Mouse (Mus musculus): ENCODE measurements around the gene Ubiad1.

Gene Ubiad1

GRCm38 (mm10) chr4:148453707-148454106 lies 9.1 kb upstream of the Ubiad1 start:
- no peak for DNase-seq (ENCODE audit: low spot score in 2 of 2)

DNA sequence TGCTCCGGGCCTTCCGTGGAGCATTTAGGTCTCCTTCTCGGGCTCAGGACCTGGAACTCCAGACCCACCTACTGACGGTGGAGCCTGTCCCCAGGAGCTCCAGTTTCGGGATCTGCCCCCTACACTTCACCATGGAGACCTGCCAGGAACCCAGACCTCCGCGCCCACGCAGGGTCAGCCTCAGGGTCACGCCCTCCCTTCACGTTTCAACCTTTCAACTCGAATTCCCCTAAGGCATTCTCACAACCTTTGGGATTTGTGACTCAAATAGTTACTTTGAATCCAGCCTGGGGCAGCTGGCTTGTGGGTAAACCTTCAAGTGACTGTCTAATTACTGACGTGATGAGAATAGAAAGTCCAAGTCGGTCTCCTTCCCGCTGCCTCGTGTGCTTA lies 4.3 kb upstream of the Ubiad1 start:
- DNase-seq (ENCODE audit: low spot score in 2 of 2) = peak in 1 of 2 experiments; percentile 28

GRCm38 (mm10) chr4:148448179-148448852 lies 3.7 kb upstream of the Ubiad1 start, which contains the start of gene Mtor:
Gene Mtor, plus strand, starts transcription at chr4:148448611.
- peak; percentile 91 to 97 for DNase-seq (ENCODE audit: low spot score in 2 of 2)

DNA sequence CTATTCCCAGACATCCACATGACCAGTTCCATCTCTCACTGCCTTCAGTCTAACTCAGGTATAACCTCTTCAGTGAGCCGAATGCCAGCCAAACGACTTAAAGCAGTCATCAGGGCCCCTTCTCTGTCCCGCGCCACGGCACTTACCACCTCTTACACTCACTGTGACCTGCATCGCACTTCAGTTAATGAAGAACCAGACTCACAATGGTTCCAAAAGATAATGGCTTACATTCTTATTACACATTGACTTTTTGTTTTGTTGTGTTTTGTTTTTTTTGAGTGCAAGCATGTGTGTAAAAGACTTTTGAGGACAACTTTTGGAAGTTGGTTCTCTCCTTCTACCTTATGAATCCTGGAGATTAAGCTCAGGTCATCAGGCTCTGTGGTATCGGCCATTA lies 2.0 kb downstream of the Ubiad1 start:
- no peak for DNase-seq (ENCODE audit: low spot score in 2 of 2)

- no peak for DNase-seq (ENCODE audit: low spot score in 2 of 2)
These were observed 2.6 kb downstream of the Ubiad1 start for GRCm38 (mm10) chr4:148441931-148442330.

DNA sequence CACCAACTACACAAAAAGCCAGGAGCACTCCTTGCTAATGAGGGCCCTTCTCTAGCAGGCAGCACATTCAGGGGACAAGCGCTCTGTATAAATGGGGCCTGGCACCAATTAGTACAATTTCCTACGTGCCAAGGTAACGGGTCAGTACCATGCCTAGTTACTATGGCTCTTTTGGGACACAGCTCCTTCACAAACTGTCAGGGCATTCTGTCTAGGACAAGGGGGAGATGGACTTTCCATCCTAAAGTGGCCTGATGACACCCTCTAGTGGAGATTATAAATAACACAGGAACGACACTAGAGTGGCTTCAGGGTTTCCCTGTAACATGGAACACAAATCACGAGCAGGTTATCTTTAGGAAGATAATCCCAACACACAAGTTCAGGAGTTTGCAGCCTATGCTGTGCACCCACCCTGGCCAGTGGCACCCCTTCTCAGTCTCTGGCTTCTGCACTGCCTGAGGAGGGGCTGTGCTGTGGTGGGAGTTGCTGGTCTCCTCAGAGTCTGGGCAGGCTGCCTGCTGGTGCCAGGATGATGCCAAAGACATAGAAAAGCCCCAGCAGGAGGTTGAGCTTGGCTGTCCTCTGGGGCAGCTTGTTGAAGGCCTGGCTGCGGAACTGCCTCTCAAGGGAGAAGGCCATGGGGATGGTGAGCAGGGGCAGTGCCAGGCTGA lies 8.8 kb downstream of the Ubiad1 start:
- DNase-seq (ENCODE audit: low spot score in 2 of 2) = peak; percentile 52 to 55

DNA sequence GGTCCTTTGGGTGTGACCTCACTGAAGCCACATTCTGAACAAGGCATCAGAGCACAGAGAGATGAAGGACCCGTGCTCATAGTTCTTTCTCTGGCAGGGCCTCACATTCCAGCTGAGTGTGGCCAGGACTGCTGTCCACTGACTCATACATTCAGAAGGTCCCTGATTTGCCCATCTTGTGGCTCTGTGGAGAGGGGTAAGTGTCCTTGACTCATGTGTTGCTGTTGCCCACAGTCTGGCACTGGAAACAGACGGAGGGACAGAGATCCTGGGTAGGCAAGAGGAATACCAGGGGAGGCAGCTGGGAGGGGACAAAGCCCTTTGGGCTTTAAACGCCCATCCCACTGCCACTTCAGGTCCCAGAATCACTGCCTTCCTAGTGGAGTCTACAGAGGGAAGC lies 9.5 kb downstream of the Ubiad1 start:
- DNase-seq (ENCODE audit: low spot score in 2 of 2) = no peak

DNA sequence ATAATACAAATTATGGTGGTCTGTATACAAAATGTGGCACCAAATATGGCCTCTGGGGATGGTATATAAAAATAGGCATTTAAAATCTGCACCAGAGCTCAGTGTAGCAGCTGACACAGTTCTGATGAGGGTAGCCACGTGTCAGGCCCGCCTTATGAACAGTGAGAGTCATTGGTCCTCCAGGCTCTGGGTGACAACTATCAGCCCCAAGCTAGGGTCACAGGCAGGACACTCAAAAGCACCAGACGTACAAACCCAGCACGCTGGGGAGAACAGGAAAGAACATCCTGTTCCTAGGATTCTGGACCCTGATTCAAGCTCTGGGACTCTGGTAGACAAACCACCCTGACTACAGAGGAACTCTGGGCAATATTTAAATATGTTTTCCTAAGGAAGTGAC lies 10.0 kb downstream of the Ubiad1 start:
- no peak for DNase-seq (ENCODE audit: low spot score in 2 of 2)

- no peak for DNase-seq (ENCODE audit: low spot score in 2 of 2)
These were observed 10.8 kb downstream of the Ubiad1 start for GRCm38 (mm10) chr4:148433813-148434212.

DNA sequence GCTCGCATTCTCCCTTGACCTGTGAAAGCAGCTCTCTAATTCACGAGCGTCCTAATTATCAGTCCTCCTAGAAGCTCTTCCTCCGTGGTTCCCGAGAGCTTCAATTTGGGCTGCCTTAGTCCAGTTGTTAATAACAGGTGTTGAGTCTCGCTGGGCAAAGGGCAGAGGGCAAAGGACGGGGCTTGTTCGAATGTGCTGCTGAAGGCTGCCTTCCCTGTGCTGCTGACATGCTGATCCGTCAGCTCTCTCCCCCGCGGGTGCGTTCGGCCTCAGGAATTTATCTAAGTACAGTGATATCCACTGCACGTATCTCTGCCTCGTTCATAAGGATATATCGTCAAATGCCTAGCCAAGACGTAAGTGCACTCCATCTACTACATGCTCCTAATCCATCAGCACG lies 11.2 kb downstream of the Ubiad1 start:
- no peak for DNase-seq (ENCODE audit: low spot score in 2 of 2)

- no peak for DNase-seq (ENCODE audit: low spot score in 2 of 2)
These were observed 12.1 kb downstream of the Ubiad1 start for GRCm38 (mm10) chr4:148432488-148432887.

DNA sequence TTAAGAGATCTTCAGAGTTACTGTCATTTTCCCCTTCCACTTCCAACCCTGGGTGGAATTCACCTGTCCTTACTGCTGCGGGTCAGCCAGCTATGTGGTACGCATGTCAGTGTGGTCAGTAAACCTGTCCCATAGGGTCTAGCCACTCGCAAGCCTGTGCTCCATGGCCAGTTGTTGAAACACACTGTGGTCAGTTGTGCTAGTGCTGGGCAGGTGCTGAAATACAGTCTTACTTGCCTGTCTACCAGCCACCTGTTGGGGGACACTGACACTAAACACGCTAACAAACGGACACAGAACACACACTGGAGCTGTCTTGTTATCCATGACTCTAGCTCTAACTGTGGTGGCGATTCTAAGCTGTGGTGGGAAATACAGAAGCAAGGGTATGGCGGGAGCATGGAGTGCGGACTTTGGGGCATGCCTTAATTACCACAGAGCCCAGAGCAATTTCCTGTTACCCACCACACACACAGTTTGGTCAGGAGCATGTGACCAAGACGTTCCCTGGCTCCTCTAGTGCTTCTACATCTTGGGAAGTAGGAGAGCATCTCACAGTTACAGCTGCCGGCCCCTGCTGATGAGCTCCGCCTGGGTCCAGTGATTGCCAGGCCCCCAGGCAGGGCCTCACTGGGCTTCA lies 13.6 kb downstream of the Ubiad1 start:
- no peak for DNase-seq (ENCODE audit: low spot score in 2 of 2)

DNA sequence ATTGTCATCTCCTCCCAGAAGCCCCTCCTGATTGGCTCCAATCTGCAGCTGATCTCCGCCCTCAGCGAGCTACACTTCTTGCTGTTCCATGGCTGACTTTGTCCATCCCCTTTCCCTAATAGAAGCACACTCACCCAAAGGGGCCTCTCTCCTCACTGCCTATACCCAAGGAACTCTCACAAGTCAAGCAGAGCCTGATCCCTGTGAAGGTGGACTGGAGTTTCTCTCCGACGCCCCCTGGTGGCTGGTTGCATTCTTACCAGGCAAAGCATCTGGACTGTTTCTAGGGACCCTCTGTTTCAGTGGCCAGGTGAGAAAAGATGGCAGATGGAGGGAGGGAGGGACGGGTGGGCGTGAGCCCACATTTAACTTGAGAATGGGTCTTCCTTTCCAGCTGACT lies 14.9 kb downstream of the Ubiad1 start:
- peak; percentile 57 to 63 for DNase-seq (ENCODE audit: low spot score in 2 of 2)

GRCm38 (mm10) chr4:148429121-148429520 lies 15.4 kb downstream of the Ubiad1 start:
- DNase-seq (ENCODE audit: low spot score in 2 of 2) = no peak

- no peak for DNase-seq (ENCODE audit: low spot score in 2 of 2)
These were observed 16.0 kb downstream of the Ubiad1 start for GRCm38 (mm10) chr4:148428544-148428943.

DNA sequence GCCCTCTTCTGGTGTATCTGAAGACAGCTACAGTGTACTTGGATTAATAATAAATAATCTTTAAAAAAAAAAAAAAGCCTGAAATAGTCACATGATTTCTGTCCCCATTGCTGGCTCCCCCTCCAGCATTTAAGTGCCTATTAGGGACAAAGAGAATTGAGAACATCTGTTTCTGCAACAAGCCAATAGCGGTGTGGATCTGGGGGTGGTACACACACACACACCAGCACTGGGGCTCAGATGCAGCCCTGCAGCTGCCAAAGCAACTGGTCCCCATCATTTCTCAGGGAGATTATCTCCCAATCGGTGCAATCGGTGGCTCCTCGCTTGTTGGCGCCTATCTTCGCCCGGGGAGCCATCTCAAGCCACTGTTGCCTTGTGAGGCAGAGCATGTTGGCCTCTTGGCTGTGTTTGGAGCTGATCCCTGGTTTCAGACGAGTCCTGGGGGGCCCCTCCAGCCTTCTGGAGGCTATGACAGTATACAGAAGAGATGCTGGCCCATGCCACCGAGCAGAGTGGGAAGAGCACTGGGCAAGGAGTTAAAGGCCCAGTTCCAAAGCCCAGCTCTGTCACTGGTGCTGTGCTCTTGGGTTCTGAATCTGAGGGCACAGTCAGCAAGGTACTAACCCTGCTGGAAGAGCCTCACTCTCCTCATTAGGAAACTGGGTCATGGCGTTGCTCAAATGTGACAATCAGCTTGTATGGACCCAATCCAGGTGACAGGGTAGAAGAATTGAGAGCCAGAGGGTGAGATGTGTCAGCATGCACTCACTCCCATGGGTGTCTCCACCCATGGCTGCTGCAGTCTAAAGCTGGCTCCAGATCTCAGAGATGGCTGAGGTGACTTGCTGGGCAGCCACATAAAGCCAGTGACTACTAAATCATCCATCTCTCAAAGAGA lies 17.4 kb downstream of the Ubiad1 start:
- DNase-seq (ENCODE audit: low spot score in 2 of 2) = no peak

GRCm38 (mm10) chr4:148417559-148417958 lies 27.0 kb downstream of the Ubiad1 start:
- no peak for DNase-seq (ENCODE audit: low spot score in 2 of 2)

DNA sequence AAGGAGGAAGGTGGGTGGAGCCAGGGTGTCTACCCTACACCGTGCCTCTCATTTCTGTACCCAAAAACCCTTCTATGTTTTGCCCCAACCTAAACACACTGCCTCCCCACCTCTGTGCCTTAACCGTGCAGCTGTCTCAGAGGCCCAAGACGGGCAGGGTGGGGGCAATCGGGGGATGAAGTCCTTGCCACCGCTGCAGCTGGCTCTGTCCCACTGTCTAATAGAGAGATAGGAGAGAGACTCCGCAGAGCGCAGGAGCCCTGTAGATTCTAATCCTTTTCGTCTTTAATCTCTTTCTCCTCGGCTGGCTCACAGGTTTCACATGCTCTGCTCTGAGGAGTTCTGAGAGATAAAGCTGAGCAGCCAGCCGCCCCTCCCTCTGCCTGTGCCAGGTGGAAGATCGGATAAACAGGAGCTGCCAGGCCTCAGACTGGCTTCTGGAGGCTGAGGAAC lies 27.5 kb downstream of the Ubiad1 start:
- DNase-seq (ENCODE audit: low spot score in 2 of 2) = no peak

GRCm38 (mm10) chr4:148415575-148415974 lies 29.0 kb downstream of the Ubiad1 start:
- no peak for DNase-seq (ENCODE audit: low spot score in 2 of 2)

DNA sequence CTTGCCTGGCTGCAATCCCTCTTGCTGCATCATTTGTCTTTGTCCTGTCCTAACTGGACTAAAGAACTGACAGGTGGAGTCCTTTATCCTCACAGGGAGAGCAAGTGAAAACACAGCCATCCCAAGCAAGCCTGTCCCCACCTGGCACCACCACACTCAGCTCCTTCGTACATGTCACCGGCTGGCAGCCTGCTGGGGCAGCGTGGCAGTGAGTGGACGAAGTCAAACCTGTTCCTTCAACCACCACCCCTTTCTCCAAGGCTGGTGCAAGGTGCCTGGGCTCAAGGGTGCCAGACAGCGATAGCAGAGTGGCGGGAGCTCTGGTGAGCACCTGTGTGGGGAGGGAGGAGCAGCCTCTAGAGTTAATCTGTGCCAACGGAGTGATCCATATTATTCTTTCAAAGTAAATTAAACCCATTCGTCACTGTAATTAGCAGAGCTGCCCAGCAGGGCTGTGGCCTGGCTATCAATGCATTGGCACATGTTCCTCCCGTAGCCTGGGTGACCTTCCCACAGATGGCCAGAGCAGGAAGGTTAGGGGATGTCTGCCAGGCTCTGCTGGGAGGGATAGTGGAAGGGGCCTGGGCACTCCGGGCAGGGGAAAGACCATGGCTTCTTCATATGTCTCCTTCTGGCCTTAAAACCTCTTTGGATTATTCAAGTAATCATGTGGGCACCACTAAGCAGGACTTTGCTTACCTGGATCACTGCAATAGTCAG lies 36.2 kb downstream of the Ubiad1 start:
- no peak for DNase-seq (ENCODE audit: low spot score in 2 of 2)

DNA sequence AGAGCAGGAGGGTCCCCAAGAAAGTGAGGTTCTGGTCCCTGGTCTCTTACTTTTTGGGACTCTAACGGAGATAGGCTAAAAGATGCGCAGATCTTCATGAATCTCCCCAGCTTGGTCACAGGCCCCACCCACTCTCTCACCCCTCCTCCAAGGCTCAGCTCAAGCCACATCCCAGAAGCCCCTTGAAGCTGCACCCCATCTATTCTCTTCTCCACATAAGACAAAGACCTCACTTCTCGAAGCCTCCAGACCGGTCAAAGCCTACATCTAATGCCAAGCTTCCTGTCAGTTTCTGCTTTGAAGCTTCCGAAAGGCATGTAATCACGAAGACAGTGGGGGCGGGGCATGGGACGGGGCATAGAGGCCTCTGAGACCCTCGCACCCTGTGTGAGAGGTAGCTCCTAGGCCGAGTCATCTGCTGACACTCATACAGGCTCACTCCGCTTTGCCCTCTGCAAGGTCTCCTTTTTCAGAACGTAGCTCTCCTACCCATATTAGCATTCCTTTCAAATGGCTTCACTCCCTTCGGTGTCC lies 39.2 kb downstream of the Ubiad1 start:
- DNase-seq (ENCODE audit: low spot score in 2 of 2) = no peak
